Mouse (Mus musculus) embryonic fibroblast, embryonic 13.5 days (primary cell): ENCODE results near the gene Pid1.

Experiments used
- CTCF ChIP-seq: IDR thresholded peaks from 2 replicates; pipeline ENCODE4 v1.5.1; 2011; ENCODE audit warnings: mild to moderate bottlenecking, control low read depth, low read length, moderate library complexity, borderline replicate concordance; ENCODE audit not compliant: insufficient read depth
- POLR2A ChIP-seq: IDR thresholded peaks from 2 replicates; pipeline ENCODE4 v1.6.1; 2011; ENCODE audit warnings: low read depth, mild to moderate bottlenecking, control low read depth, low read length, moderate library complexity

DNA sequence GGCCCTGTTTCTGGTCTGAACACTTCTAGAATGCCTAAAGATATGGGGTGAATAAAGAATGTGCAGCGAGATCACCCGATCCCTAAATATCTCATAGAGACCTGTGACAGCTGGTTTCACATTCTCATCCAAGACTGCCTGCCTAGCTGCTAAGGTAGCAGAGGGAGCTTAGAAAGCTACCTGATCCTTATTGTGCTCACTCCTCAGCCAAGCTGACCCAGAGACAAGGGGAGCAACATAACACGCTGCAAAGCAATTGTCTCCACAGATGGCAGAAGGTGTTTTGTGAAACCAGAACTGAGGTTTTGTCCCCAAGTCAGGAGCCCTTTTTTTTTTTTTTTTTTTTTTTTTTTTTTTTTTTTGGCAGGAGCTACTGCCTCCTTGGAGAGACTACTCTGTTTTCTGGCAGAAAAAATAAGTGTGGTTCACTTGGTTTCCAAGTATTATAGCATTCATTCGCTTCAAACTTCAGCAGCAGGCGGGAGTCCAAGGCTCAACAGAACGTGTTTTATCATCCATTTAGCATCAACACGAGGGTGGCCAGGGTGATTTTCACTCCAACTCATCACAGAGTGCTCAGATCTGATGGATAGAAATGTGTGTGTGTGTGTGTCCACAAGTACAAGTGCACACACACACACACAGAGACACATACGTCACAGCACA is 22.6 kb upstream of the Pid1 start:
- no peak for TF ChIP-seq CTCF
- TF ChIP-seq POLR2A: no peak
